Mouse (Mus musculus) CH12.LX (cell line): Measurements from ENCODE around the gene Med29. TPM values are rescaled to one million over a fixed set of nuclear protein-coding genes. Genes with fewer than 3 reads are reported as not detected.

Experiments used
- DNase-seq: peaks from one replicate; pipeline ENCODE4 v3.0.0-alpha.2; 2013; ENCODE audit errors: extremely low read depth
- H3K27ac ChIP-seq: 2 replicates; pipeline ENCODE4 v1.5.1; 2012; ENCODE audit warnings: low read depth, mild to moderate bottlenecking, control low read depth, moderate library complexity; ENCODE audit not compliant: insufficient read depth
- H3K27me3 ChIP-seq: replicated peaks from 2 replicates; pipeline ENCODE3; 2012; ENCODE audit warnings: inconsistent platforms
- H3K36me3 ChIP-seq, 2 experiments: replicated peaks in 1 of 2; 2 replicates each; pipeline versions ENCODE3 to v1.6.1; 2012; ENCODE audit warnings: inconsistent platforms in 1 of 2, low read length in 1 of 2, mild to moderate bottlenecking in 1 of 2, mixed read lengths in 1 of 2, moderate library complexity in 1 of 2; ENCODE audit not compliant: control insufficient read depth in 1 of 2, insufficient read depth in 1 of 2
- H3K4me1 ChIP-seq, 2 experiments: 2 replicates each; pipeline ENCODE4 v1.6.1; 2012; ENCODE audit warnings: inconsistent platforms in 1 of 2, moderate library complexity in 1 of 2; ENCODE audit not compliant: insufficient read depth in 2 of 2, control insufficient read depth in 1 of 2
- H3K4me2 ChIP-seq: 2 replicates; pipeline ENCODE4 v1.6.1; 2012; ENCODE audit warnings: low read depth, mild to moderate bottlenecking, control low read depth; ENCODE audit not compliant: poor library complexity, insufficient read depth, severe bottlenecking
- H3K4me3 ChIP-seq, 3 experiments: fragments of 150-350 bp in 1 of 3; sonication (generic) in 1 of 3; replicated peaks in 1 of 3; 2 replicates each; pipeline versions ENCODE3 to v1.5.1; 2011 to 2012; ENCODE audit warnings: low read depth in 2 of 3, low read length in 2 of 3, mild to moderate bottlenecking in 2 of 3, moderate library complexity in 2 of 3, control low read depth in 1 of 3, improper control_type of control experiment in 1 of 3, inconsistent platforms in 1 of 3, mixed read lengths in 1 of 3; ENCODE audit not compliant: poor library complexity in 1 of 3
- H3K79me2 ChIP-seq: replicated peaks from 2 replicates; pipeline ENCODE4 v1.6.1; 2012; ENCODE audit warnings: mild to moderate bottlenecking, moderate library complexity; ENCODE audit not compliant: control insufficient read depth, poor library complexity, insufficient read depth, severe bottlenecking; ENCODE audit errors: extremely low read depth
- H3K9ac ChIP-seq: 2 replicates; pipeline ENCODE4 v1.6.1; 2012; ENCODE audit warnings: low read depth, mild to moderate bottlenecking, control low read depth, moderate library complexity; ENCODE audit not compliant: insufficient read depth
- H3K9me3 ChIP-seq: replicated peaks from 2 replicates; pipeline ENCODE3; 2012; ENCODE audit warnings: low read length, inconsistent platforms, mixed read lengths
- BHLHE40 ChIP-seq: IDR thresholded peaks from 2 replicates; pipeline ENCODE4 v1.6.1; 2011; ENCODE audit warnings: mild to moderate bottlenecking, low read depth, low read length, improper control_type of control experiment
- CTCF ChIP-seq, 2 experiments: IDR thresholded peaks in 1 of 2; conservative IDR thresholded peaks in 1 of 2; 2 replicates each; pipeline ENCODE4 v1.5.1; 2011 to 2012; ENCODE audit warnings: low read depth in 2 of 2, low read length in 2 of 2, improper control_type of control experiment in 1 of 2, inconsistent platforms in 1 of 2, mild to moderate bottlenecking in 1 of 2, moderate library complexity in 1 of 2
- HCFC1 ChIP-seq: IDR thresholded peaks from 2 replicates; pipeline ENCODE4 v1.6.1; 2012; ENCODE audit warnings: low read depth, mild to moderate bottlenecking, inconsistent platforms, low read length, improper control_type of control experiment
- MAFK ChIP-seq: IDR thresholded peaks from 2 replicates; pipeline ENCODE4 v1.6.1; 2011; ENCODE audit warnings: low read length, improper control_type of control experiment; ENCODE audit not compliant: insufficient replicate concordance
- MEF2A ChIP-seq: IDR thresholded peaks from 2 replicates; pipeline ENCODE4 v1.6.1; 2014; ENCODE audit warnings: low read depth, mild to moderate bottlenecking, inconsistent platforms, low read length, improper control_type of control experiment, borderline replicate concordance
- MXI1 ChIP-seq: IDR thresholded peaks from 2 replicates; pipeline ENCODE4 v1.6.1; 2011; ENCODE audit warnings: mild to moderate bottlenecking, low read depth, low read length, improper control_type of control experiment
- POLR2A ChIP-seq: IDR thresholded peaks from 2 replicates; pipeline ENCODE4 v1.6.1; 2011; ENCODE audit warnings: low read depth, mild to moderate bottlenecking, improper control_type of control experiment, low read length
- RCOR1 ChIP-seq: conservative IDR thresholded peaks from 2 replicates; pipeline ENCODE4 v1.6.1; 2012; ENCODE audit warnings: low read depth, mild to moderate bottlenecking, inconsistent platforms, low read length, improper control_type of control experiment
- SIN3A ChIP-seq: IDR thresholded peaks from 2 replicates; pipeline ENCODE4 v1.6.1; 2012; ENCODE audit warnings: low read length, improper control_type of control experiment, inconsistent platforms
- TBP ChIP-seq: conservative IDR thresholded peaks from 2 replicates; pipeline ENCODE4 v1.6.1; 2011; ENCODE audit warnings: low read depth, low read length, improper control_type of control experiment
- TCF12 ChIP-seq: IDR thresholded peaks from 2 replicates; pipeline ENCODE4 v1.6.1; 2014; ENCODE audit warnings: low read depth, mild to moderate bottlenecking, inconsistent platforms, low read length, improper control_type of control experiment
- USF1 ChIP-seq: IDR thresholded peaks from 2 replicates; pipeline ENCODE4 v1.6.1; 2014; ENCODE audit warnings: low read depth, mild to moderate bottlenecking, inconsistent platforms, low read length, improper control_type of control experiment
- ZC3H11A ChIP-seq: IDR thresholded peaks from 2 replicates; pipeline ENCODE4 v1.6.1; 2012; ENCODE audit warnings: low read depth, mild to moderate bottlenecking, inconsistent platforms, low read length, improper control_type of control experiment
- ZKSCAN1 ChIP-seq: IDR thresholded peaks from 2 replicates; pipeline ENCODE4 v1.6.1; 2012; ENCODE audit warnings: low read depth, inconsistent platforms, low read length, improper control_type of control experiment, borderline replicate concordance
- ZNF384 ChIP-seq: IDR thresholded peaks from 2 replicates; pipeline ENCODE4 v1.6.1; 2012; ENCODE audit warnings: low read depth, low read length, improper control_type of control experiment, inconsistent platforms
- dilution Hi-C: fragments of 300-500 bp; cut with MboI; formaldehyde crosslinking; loops from 2 replicates; pipeline ENCODE4 v1.14.3; 2020; ENCODE audit warnings: low sequenced_read_pairs; ENCODE audit not compliant: extremely low pct_unique_long_range_greater_than_20kb, extremely low pct_ligation_motif_present
- in situ Hi-C: fragments of 300-500 bp; cut with MboI; formaldehyde crosslinking; loops from 3 replicates; pipeline ENCODE4 v1.14.3; 2019; ENCODE audit warnings: low sequenced_read_pairs, low pct_ligation_motif_present, low pct_unique_long_range_greater_than_20kb, mixed read lengths
- polyA plus RNA-seq: library from polyadenylated mRNA; unstranded; fragments of >175 nt; gene quantifications from 2 replicates; pipeline ENCODE4 v1.2.1, GENCODE M21; 2012; ENCODE audit warnings: low read depth; ENCODE audit not compliant: insufficient read length
- total RNA-seq, 2 experiments: library from RNA; depleted of rRNA; stranded (reverse); fragments of 300-350 nt in 1 of 2; fragments of >200 nt in 1 of 2; gene quantifications; 2 replicates each; pipeline ENCODE4 v1.2.3; 2012 to 2014

Gene Med29
- total and polyA plus RNA-seq, 3 experiments: 19.8 to 26.9 (median 23.5) TPM

GRCm38 (mm10) chr7:28401942-28402341, 9.4 kb upstream of the Med29 start:
- H3K36me3 ChIP-seq: peaks cover 83 to 94% of the 10 kb centered on the region in 2 experiments
- in situ Hi-C loops: no loop called here
- H3K4me3 ChIP-seq: no peak overlapping the region

GRCm38 (mm10) chr7:28401030-28401429, 8.5 kb upstream of the Med29 start:
- no peaks in the 10 kb centered on the region for H3K27me3 ChIP-seq
- DNase-seq: no peak
- in situ Hi-C loops: no loop called here
- no peak overlapping the region for H3K27ac ChIP-seq
- H3K9ac ChIP-seq: no peak overlapping the region
- H3K36me3 ChIP-seq: peaks cover 82 to 94% of the 10 kb centered on the region in 2 experiments
- H3K79me2 ChIP-seq: no peaks in the 10 kb centered on the region
- H3K9me3 ChIP-seq: no peaks in the 10 kb centered on the region
- H3K4me1 ChIP-seq: no peaks in the 10 kb centered on the region
- TF ChIP-seq TBP (no peak), SIN3A (no peak), TCF12 (no peak), MAFK (no peak), POLR2A (no peak), BHLHE40 (no peak), RCOR1 (no peak), HCFC1 (no peak), ZKSCAN1 (no peak), CTCF (conservative IDR thresholded peaks at IDR 0.05 in 1 of 2, IDR thresholded peaks at IDR 0.05 in 1 of 2; ENCODE audit: low read depth in 2 of 2, low read length in 2 of 2) (no peak), ZNF384 (no peak)
- no peak overlapping the region for H3K4me3 ChIP-seq
- H3K4me2 ChIP-seq: no peak overlapping the region
- dilution Hi-C loops: no loop called here

More at GRCm38 (mm10) chr7:28401942-28402341, 9.4 kb upstream of the Med29 start:
- Histone ChIP-seq H3K9ac (no peak overlapping the region), H3K4me2 (no peak overlapping the region), H3K27ac (no peak overlapping the region), H3K9me3 (no peaks in the 10 kb centered on the region), H3K4me1 (no peaks in the 10 kb centered on the region), H3K27me3 (no peaks in the 10 kb centered on the region), H3K79me2 (no peaks in the 10 kb centered on the region)
- TF ChIP-seq ZC3H11A: no peak
- TF ChIP-seq MXI1: no peak
- TF ChIP-seq MEF2A: no peak
- no peak for TF ChIP-seq HCFC1
- no peak for TF ChIP-seq POLR2A
- TF ChIP-seq BHLHE40: no peak
- no peak for TF ChIP-seq USF1
- dilution Hi-C loops: no loop called here
- DNase-seq: no peak
